Mouse (Mus musculus) retina, postnatal 1 day (tissue): ENCODE results near the gene Tacstd2.
"Not testable (repeated sequence)": the region's sequence is repeated elsewhere in the genome, so short reads cannot be mapped to it uniquely, and the experiment has no call there.

Source experiments
- DNase-seq: peaks from one replicate; pipeline ENCODE4 v3.0.0-alpha.2; 2012

The Tacstd2 gene

GRCm38 (mm10) chr6:67535777-67536054, at the start of gene Tacstd2:
Gene Tacstd2, minus strand, starts transcription at chr6:67535796.
- no peak for DNase-seq

GRCm38 (mm10) chr6:67566270-67566669, 30.7 kb upstream of the Tacstd2 start:
- DNase-seq = no peak

DNA sequence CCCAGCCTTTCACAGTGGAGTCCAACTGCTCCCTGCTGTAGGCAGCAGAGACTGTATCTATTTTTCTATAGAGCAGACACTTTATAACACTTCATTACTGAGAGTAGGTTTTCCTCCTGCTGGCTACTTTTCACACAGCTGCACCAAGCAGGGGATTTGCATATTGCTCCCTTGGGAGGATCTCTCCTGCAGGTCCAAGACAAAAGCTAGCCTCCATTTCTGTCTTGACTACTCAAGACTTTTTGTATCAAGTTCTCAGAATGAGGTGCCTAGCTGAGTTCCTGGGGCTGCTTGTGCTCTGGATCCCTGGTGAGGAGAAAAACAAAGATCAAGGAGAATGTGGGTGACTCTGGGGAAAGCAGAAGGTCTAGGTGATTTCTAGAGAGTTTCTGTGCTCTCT, 19.8 kb upstream of the Tacstd2 start:
- no peak for DNase-seq

- no peak for DNase-seq
Measured at GRCm38 (mm10) chr6:67549550-67549949, 14.0 kb upstream of the Tacstd2 start.

DNA sequence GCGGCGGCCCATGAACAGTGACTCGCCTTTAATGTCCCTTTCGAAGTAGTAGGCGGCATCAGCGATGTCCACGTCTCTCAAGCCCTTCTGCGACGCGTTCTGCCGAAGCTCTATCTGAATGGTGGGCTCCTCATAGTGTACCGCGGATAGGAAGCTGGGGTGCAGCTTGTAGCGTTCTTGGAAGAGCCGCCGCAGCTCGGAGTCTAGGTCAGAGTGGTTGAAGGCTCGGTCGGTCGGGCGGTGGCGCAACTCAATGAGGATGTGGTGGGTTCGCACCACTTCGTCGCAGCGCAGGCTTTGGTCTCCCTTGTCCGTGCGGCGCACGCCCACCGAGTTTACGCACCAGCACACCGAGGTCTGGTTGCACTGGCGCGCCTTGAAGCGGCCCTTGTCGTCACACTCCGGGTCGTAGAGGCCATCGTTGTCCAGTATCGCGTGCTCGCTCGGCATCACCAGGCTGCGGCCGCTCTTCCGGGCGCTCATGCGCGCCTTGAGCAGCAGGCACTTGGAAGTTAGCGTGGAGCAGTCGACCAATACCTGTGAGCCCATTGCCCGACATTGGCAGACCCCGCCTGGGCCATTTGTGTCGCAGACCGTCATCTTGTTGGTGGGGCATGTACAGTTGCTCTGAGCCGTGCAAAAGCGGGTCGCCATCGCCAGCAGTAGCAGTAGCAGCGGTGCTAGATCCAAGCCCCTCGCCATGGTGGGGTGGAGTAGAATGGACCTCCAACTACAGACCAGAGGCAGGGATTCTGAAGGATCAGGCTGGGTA, 405 bp downstream of the Tacstd2 start:
- peak; percentile 52 for DNase-seq

DNA sequence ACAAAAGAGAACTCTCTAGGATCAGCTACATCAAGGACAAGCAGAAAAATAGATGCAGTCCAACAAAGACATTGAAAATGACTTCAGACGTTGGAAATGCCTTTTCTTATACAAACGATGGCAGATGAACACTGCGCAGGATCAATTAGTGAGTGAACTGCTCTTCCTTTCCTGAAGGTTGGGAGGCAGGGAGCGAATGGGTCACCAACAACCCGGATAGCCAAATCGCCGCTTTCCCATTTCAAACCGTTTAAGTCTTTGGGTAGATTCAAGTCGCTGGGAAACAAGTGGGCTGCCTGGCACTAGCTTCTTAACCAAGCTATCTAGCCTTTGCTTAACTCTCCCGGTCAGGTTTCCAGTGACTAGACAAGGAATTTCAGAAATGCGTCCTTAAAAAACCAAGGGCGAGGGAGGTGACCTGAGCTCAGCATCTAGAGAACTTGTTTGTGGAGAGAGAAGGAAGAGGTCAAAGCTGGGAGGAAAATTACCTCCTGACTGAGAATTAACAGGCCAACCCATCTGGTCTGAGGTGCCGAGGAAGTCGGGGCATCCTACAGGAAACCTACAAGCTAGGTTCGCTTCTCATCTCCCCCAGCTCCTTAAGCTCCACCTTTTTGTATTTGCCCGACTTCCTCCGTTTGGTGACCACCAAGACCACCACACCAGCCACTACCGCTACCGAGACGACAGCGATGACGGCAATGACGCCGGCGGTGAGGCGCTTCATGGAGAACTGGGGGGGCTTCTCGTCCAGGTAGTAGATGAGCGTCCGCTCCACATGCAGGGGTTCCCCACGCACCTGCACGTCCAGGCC, 1.2 kb downstream of the Tacstd2 start:
- peak; percentile 7 for DNase-seq

GRCm38 (mm10) chr6:67532665-67533440, 2.7 kb downstream of the Tacstd2 start:
- peak; percentile 22 for DNase-seq

- no peak for DNase-seq
Measured at GRCm38 (mm10) chr6:67531822-67532162, 3.8 kb downstream of the Tacstd2 start.

- DNase-seq = no peak
Measured at GRCm38 (mm10) chr6:67530992-67531821, 4.4 kb downstream of the Tacstd2 start.

DNA sequence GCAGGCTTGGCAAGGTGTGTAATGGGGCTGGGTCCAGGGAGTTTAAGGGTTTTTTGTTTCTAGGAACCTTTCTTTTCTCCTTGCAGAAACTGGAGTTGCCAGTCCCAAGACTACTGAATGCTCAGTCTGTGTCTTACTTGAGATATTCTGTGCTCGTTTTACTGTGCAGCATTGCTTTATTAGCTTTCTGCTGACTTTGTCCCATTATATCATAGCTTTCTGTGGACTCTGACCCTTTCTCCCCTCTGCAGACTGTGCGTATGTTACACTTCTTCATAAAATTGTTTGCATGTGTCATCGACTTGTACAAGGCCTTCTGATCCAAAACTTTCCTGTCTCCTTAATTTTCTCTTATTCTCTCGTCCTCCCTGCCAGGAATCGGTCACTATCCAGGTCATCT, 9.2 kb downstream of the Tacstd2 start:
- no peak for DNase-seq

- DNase-seq = peak; percentile 26
Measured at GRCm38 (mm10) chr6:67510752-67511151, 24.8 kb downstream of the Tacstd2 start.

GRCm38 (mm10) chr6:67501938-67502337, 33.7 kb downstream of the Tacstd2 start:
- DNase-seq = not testable (repeated sequence)

DNA sequence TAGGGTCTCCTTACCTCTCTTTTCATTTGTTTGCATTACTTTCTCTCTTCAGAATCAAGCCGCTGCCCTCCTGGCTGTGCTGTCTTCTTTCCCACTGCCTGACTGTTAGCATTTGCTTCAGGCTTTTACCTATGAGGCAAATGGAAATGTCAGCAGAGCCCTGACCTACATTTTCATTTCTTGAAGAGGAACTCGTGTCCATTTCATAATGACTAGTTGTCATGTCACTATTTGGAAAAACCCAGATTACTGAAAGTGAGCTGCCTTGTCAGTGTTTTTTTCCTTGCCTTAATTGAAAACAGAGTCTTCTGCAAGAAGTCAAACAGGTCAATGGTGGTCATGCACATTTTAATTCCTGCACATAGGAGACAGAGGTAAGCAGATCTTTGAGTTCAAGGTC, 43.8 kb downstream of the Tacstd2 start, which contains the start of gene Il23r:
Gene Il23r, minus strand, starts transcription at position 101 of the 400 bp plus-strand sequence.
- no peak for DNase-seq
